Mouse (Mus musculus) spleen, postnatal 4 days (tissue): ENCODE measurements around the gene Cdiptos.
A peak's percentile ranks its signal among the peaks of the same experiment; 100 is the strongest.

Experiments used
- DNase-seq, 2 experiments: peaks; one replicate each; pipeline ENCODE4 v3.0.0; 2022; ENCODE audit warnings: low spot score in 2 of 2

The Cdiptos gene

GRCm38 (mm10) chr7:126975950-126976866, at the start of gene Cdiptos:
TSS of gene Cdiptos (minus strand) at chr7:126976098.
- peak; percentile 95 to 99 for DNase-seq

- DNase-seq, result peak in 1 of 2 experiments; percentile 79
These were observed 49.1 kb upstream of the Cdiptos start for GRCm38 (mm10) chr7:127024755-127025555.

- DNase-seq, result peak in 1 of 2 experiments; percentile 72
These were observed 48.2 kb upstream of the Cdiptos start for GRCm38 (mm10) chr7:127023896-127024690.

- peak in 1 of 2 experiments; percentile 70 for DNase-seq
These were observed 47.4 kb upstream of the Cdiptos start for GRCm38 (mm10) chr7:127023272-127023691.

GRCm38 (mm10) chr7:127022528-127023271, 46.8 kb upstream of the Cdiptos start:
- peak in 1 of 2 experiments; percentile 63 for DNase-seq

GRCm38 (mm10) chr7:127021563-127022527, 45.9 kb upstream of the Cdiptos start:
- peak in 1 of 2 experiments; percentile 69 for DNase-seq

GRCm38 (mm10) chr7:127020901-127021562, 45.1 kb upstream of the Cdiptos start, which contains the start of the genes Gm42742 and Prrt2:
TSS of gene Gm42742 (minus strand) at chr7:127021097.
TSS of gene Prrt2 (minus strand) at chr7:127021211.
- DNase-seq, result peak; percentile 42 to 74

GRCm38 (mm10) chr7:127020491-127020890, 44.6 kb upstream of the Cdiptos start:
- DNase-seq, result no peak

GRCm38 (mm10) chr7:127020031-127020430, 44.1 kb upstream of the Cdiptos start:
- no peak for DNase-seq

- no peak for DNase-seq
These were observed 43.5 kb upstream of the Cdiptos start for GRCm38 (mm10) chr7:127019306-127019960.

- peak in 1 of 2 experiments; percentile 72 for DNase-seq
These were observed 42.8 kb upstream of the Cdiptos start for GRCm38 (mm10) chr7:127018416-127019305.

GRCm38 (mm10) chr7:127017950-127018345, 42.0 kb upstream of the Cdiptos start:
- no peak for DNase-seq

- DNase-seq, result peak; percentile 97 to 99
These were observed 41.4 kb upstream of the Cdiptos start, which contains the start of gene Pagr1a for GRCm38 (mm10) chr7:127016971-127017949. TSS of gene Pagr1a (minus strand) at chr7:127017352.

GRCm38 (mm10) chr7:127016486-127016938, 40.6 kb upstream of the Cdiptos start:
- DNase-seq, result no peak

GRCm38 (mm10) chr7:127016481-127016485, 40.4 kb upstream of the Cdiptos start, which contains the start of gene Pagr1b:
TSS of gene Pagr1b (minus strand) at chr7:127016484.
- DNase-seq, result no peak

GRCm38 (mm10) chr7:127016081-127016480, 40.2 kb upstream of the Cdiptos start:
- peak in 1 of 2 experiments; percentile 40 for DNase-seq

GRCm38 (mm10) chr7:127014993-127015392, 39.1 kb upstream of the Cdiptos start:
- DNase-seq, result no peak
